Mouse (Mus musculus) lung, adult 18-20 months (tissue): ENCODE data around the gene Ncl.

Experiments
- DNase-seq, 2 experiments: peaks; one replicate each; pipeline ENCODE4 v3.0.0; 2022; ENCODE audit warnings: mixed read lengths in 2 of 2

Gene Ncl

DNA sequence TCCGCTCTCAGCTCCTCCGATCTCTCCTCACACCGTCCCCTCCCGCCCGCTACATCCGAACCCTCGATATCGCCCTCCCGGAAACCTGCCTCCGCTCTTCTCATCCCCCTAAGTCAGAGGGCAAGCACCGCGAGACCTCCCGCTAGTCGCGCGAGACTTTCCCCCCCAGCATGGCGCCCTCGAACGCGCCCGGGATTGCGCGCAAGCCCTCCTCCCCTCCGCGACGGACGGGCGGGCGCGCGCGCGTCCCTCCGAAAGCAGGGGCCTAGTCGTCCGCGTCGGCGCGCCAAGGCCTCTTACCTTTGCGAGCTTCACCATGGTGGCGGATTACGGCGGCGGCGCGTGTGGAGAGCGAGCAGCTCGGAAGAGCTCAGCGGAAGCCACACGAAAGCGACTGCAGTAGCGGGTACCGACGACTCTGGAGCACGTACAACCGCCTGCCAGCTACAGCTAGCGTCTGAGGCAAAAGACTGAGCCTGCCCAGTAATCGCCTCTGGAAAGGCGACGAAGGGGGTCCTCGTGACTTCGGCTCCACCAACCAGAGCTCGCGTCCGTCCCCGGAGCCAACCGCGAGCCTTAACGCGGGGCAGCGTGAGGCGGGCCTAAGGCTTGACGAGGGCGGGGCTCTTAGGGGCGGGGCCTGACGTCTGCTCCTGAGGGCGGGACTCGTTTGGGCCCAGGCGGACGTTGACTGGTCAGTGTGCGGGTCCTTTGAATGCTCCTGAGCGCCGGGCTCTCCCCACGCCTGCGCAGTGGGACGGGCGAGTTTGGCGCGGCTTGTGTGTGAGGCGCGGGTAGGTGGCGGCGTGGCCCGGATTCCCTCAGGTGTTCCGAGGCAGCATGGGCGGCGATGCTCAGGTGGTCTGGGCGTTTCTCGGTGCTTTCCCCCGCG lies at the start of gene Ncl:
Ncl (minus strand) TSS at position 495 of the 892 bp plus-strand sequence.
- DNase-seq, result peak; percentile 98 to 99

DNA sequence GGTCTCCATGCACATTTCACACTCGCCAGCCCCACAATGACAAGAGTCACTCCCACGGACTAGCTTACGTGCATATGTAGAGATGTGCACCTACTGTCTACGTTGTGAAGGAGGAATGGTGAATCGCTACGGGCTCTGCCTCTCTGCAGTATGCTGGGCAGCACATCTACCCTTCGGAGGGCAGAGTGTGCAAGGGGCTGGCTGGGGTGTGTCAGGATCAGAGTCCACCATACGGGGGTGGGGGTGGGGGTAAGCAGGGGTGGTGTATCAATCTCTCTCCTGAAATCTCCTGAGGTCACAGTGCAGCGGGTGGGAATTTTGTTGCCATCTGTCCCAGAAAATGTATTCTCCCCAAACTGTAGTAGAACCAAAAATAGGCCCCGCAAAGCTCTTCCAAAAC lies 49.3 kb upstream of the Ncl start:
- DNase-seq, result no peak

- DNase-seq, result peak; percentile 25 to 44
Measured at GRCm38 (mm10) chr1:86406914-86407313, 47.7 kb upstream of the Ncl start.

- DNase-seq, result no peak
Measured at GRCm38 (mm10) chr1:86406313-86406712, 47.1 kb upstream of the Ncl start.

GRCm38 (mm10) chr1:86404834-86405233 lies 45.6 kb upstream of the Ncl start:
- DNase-seq, result no peak

GRCm38 (mm10) chr1:86400096-86400754 lies 41.0 kb upstream of the Ncl start:
- no peak for DNase-seq

DNA sequence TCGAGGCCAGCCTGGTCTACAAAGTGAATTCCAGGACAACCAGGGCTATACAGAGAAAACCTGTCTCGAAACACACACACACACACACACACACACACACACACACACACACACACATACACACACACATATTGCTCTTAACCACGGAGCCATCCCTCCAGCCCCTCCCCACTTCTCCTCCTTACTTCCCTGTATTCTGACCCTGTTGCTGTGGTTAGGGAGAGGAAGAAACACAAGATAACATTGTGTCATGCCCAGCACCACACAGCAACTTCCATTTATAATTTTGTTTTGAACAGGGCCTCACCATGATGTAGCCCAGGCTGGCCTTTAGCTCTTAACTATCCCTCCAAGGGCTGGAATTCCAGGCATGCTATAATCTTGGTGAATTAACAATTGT lies 40.1 kb upstream of the Ncl start:
- DNase-seq, result no peak

- DNase-seq, result peak; percentile 63 to 66
Measured at GRCm38 (mm10) chr1:86398222-86398621, 39.0 kb upstream of the Ncl start.

DNA sequence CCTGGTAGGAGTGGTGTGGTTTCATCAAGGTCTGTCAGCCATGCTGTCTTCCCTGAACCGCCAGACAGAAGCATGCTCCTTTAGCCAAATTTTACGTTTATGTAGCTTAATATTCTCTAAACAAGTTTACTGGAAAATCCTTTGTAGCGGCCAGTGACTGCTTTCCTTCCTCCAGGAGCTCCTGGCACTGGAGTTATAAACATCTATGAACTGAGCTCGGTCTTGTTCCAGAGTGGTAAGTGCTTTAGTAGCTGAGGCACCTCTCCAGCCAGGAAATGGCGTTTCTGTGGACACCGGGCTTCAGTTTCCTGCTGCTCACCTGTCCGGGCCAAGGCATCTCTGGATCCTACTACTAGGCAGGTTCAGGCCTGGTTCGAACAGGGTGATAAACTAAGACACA lies 38.4 kb upstream of the Ncl start:
- DNase-seq, result peak in 1 of 2 experiments; percentile 38

DNA sequence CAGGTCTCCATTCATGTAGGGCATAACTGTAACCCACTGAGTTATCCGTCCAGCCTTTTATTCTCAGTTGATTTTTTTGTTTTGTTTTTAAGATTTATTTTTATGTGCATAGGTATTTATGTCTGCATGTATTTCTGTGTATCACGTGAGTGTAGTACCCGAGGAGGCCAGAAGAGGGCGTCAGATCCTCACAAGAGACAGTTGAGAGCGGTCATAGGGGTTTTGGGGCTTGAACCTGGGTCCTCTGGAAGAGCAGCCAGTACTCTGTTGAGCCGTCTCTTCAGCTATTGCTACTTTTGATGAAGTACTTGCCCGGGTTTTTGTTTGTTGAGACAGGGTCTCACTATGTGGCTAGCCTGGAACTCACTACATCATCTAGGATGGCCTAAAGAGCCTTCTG lies 36.7 kb upstream of the Ncl start:
- no peak for DNase-seq

- DNase-seq, result no peak
Measured at GRCm38 (mm10) chr1:86394246-86394645, 35.0 kb upstream of the Ncl start.

DNA sequence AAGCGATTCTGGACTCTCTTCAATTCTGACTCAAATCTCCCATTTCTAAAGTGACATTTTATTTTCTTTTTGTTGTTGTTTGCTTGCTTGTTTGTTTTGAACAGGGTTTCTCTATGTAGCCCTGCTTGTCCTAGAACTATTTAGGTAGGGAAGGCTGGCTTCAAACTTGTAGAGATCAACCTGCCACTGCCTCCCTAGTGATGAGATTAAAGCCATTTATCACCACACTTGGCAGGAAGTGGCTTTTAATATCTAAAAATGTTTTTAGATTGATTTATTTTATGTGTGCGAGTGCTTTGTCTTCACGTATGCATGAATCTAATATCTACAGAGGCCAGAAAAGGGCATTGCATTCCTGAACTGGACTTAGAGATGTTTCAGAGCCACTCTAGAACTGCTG lies 34.0 kb upstream of the Ncl start:
- no peak for DNase-seq

GRCm38 (mm10) chr1:86391425-86391824 lies 32.2 kb upstream of the Ncl start:
- no peak for DNase-seq

DNA sequence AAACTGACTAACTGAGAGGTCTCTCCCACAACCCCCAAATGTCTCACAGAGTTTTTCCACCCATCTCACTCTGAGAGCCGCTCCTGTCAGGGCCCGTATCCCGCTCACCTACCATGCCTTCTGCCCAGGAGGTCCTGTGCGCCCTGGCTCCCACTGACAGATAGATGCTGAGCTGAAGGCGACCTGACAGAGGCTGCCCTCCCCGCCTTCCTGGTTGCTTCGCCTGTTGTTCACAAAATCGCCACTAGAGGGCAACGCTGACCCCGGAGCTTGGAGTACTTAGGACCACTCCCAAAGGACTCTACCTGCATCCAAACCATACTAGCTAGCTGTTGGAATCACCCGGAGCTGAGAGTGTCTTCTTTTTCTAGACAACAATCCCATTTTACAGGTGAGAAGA lies 30.0 kb upstream of the Ncl start:
- DNase-seq, result peak; percentile 63 to 67

GRCm38 (mm10) chr1:86381027-86381426 lies 21.8 kb upstream of the Ncl start:
- DNase-seq, result peak; percentile 57 to 76

- DNase-seq, result no peak
Measured at GRCm38 (mm10) chr1:86379161-86379569, 20.0 kb upstream of the Ncl start.

DNA sequence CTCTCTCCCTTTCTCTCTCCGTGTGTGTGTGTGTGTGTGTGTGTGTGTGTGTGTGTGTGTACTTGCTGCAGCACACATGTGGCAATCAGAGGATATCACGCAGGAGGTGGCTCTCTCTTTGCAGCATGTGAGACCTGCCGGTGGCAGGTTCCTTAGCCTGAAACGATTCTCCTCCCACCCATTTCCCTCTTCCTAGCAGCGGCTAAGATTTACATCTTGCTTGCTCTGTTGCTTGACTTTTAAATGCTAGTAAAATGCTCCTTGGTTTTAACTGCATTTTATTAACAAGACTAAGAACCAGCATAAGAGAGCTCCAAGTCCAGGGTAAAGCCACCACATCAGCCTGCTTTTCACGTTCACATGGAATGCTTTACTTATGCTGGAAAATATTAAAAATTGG lies 19.5 kb upstream of the Ncl start:
- DNase-seq, result no peak

DNA sequence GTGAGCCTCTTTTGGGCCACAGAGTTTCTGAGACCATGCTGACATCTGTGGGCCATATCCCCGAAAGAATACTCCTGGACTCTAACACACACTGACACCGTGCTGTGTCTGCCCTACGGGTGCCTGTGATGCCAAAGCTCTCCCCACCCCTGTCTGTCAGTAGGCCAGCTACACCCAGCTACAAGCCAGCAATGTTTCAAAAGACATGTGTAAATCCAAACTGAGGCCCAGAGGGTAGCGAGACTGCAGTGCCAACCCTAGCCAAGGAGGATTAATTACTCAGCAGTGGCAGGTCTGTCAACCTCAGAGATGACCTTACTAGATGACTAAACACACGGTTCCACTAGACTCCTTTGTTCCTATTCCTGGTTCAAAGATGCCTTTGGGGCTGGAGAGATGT lies 17.2 kb upstream of the Ncl start:
- no peak for DNase-seq

DNA sequence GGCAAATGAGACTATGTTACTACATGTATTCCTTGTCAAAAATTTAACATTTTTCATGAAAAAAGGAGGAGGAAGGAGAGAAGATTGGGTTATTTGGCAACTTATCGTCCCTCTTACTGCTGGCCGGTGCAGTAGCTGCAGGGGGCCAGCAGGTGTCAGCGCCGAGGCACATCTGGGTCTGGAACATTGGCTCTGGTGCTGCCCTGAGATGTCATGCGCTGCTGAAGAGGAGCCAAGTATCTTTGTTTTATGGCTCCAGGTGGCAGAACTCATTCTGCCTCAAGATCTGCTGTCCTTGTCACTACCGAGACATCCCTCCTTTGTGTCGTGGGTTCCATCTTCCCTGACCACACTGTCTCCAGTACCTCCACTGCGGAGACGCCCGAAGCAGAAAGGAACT lies 12.8 kb upstream of the Ncl start:
- DNase-seq, result peak; percentile 25 to 40

DNA sequence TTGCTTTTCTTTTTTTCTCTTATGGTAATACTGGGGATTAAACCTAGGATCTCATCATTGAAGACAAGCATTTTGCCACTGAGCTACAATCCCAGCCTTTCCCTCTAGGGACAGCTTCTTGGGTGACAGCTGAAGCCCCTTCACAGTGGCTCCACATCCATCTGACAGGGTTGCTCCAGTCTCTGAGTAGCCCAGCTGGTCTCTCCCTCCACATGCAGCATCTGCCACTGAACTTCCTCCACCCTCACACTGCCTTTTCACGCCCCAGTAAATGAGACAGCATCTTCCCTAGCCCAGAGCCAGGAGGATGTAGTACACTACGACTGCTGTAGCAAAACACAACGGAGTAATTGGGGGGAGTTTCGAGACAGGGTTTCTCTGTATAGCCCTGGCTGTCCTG lies 8.9 kb upstream of the Ncl start:
- DNase-seq, result no peak

DNA sequence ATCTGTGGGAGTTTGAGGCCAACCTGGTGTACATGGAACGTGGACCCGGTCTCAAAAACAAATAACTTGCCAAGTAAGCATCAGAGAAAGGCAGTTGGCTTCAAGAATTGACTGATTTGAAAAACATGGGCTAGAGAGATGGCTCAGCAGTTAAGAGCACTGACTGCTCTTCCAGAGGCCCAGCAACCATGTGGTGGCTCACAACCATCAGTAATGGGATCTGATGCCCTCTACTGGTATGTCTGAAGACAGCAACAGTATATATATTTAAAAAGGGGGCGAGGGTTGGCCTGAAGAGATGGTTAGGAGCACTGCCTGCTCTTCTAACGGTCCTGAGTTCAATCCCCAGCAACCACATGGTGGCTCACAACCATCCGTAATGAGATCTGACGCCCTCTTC lies 4.5 kb upstream of the Ncl start:
- DNase-seq, result peak in 1 of 2 experiments; percentile 7

DNA sequence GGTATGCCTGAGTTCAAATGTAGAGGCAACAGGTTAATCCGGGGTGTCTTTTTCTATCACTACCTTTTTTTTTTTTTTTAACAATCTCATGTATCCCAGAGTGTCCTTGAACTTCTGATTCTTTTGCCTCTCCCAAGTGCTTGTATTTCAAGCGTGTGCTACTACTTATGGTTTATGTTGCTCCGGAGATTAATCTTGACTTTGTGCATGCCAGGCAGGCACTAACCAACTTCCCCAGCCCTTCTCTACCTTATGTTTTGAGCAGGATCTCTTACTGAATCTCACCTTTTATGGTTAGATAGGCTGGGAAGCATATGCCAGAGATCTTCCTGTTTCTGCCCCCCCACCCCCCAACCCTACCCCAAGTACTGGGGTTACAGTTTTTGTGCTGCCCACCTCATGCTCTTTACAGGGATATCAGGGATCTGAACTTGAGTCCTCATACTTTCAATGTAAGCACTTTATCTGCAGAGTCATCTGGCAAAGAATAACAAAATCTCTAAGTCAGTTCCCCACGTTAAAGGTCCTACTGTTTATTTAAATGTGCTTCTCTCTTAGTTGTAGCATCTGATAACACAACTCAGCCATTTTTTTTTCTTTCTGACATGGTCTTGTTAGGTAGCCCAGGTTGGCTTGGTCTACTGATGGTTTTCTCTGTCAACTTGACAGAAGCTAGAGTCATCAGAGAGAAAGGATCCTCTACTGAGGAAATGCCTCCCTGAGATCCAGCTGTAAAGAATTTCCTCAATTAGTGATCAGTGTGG lies 2.8 kb upstream of the Ncl start:
- no peak for DNase-seq

DNA sequence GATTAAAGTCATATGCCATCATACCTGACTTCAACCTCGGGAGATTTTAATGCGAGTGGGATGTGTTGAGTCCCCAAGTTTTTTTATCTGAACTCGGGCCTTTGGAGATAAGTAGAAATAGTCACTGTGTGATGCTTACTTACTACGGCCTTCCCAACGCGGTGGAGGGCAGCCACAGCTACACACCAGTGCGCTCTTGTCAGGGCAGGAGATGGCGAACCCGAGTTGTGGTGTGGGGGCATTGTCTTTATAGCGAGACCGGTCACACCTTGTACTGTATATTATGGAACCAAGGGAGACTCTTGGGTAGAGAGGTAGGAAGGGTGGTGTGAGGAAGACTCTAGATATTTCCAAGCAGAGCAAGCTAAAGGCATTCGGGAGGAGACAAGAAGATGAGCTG lies 1.2 kb upstream of the Ncl start:
- no peak for DNase-seq

- no peak for DNase-seq
Measured at GRCm38 (mm10) chr1:86359798-86360179, 589 bp upstream of the Ncl start.
